Mouse (Mus musculus) embryonic facial prominence, embryonic 15.5 days (tissue): ENCODE data around the gene Ppm1b. TPM values are rescaled to one million over a fixed set of nuclear protein-coding genes. Genes with fewer than 3 reads are reported as not detected.

Source experiments
- ATAC-seq: fragments of 200-750 bp; cut with Nextera tagmentation; 2 replicates; pipeline ENCODE4 v1.8.0; 2017; ENCODE audit warnings: low read depth, moderate TSS enrichment; ENCODE audit not compliant: insufficient number of reproducible peaks, low FRiP score, low TSS enrichment
- H3K27ac ChIP-seq: fragments of 300-500 bp; sonication (generic); replicated peaks from 2 replicates; pipeline ENCODE4 v1.5.1; 2015; ENCODE audit warnings: mild to moderate bottlenecking, inconsistent platforms
- H3K27me3 ChIP-seq: fragments of 300-500 bp; sonication (generic); 2 replicates; pipeline ENCODE4 v1.6.1; 2015; ENCODE audit warnings: inconsistent platforms
- H3K36me3 ChIP-seq: fragments of 300-500 bp; sonication (generic); 2 replicates; pipeline ENCODE4 v1.6.1; 2015; ENCODE audit warnings: mild to moderate bottlenecking, inconsistent platforms
- H3K4me1 ChIP-seq: fragments of 300-500 bp; sonication (generic); 2 replicates; pipeline ENCODE4 v1.6.1; 2015; ENCODE audit warnings: inconsistent platforms
- H3K4me2 ChIP-seq: fragments of 300-500 bp; sonication (generic); replicated peaks from 2 replicates; pipeline ENCODE4 v1.6.1; 2015; ENCODE audit warnings: mild to moderate bottlenecking, inconsistent platforms
- H3K4me3 ChIP-seq: fragments of 300-500 bp; sonication (generic); replicated peaks from 2 replicates; pipeline ENCODE4 v1.5.1; 2015; ENCODE audit warnings: mild to moderate bottlenecking, inconsistent platforms
- H3K9ac ChIP-seq: fragments of 300-500 bp; sonication (generic); 2 replicates; pipeline ENCODE4 v1.6.1; 2015; ENCODE audit warnings: inconsistent platforms
- H3K9me3 ChIP-seq: fragments of 300-500 bp; sonication (generic); replicated peaks from 2 replicates; pipeline ENCODE4 v1.6.1; 2016; ENCODE audit warnings: inconsistent platforms
- WGBS: fragments of 180-500 bp; shearing (Covaris S2); methylation state at CpG from one replicate; pipeline ENCODE4 v1.1.7; 2015; 5-methylcytosine and 5-hydroxymethylcytosine counted together
- polyA plus RNA-seq: library from polyadenylated mRNA; unstranded; fragments of >200 nt; fragmentation: Nextera tagmentation; extraction: Ambion mirVana; gene quantifications from 2 replicates; pipeline ENCODE4 v1.2.1, GENCODE M21; 2015

Ppm1b gene
- polyA plus RNA-seq, 1 experiment from 2014 or later: 72.0 TPM

DNA sequence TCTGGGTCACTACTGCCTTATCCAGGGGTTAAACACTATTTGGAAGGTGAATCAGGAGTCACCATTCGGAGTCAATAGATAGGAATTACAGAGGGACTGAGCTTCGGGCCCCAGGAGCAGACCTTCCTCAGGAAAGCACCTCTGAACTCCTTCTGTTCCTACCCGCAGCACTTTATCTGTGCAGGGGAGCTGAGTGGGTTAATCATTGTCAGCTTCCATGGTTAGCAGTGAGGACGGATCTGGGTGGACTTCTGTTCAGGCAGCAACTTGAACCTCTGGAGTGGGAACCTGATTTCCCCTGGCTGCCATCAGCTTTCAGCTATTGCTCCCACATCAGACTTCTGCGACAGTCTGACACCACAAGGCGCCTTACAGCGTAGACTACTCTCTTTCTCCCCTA lies 84.4 kb downstream of the Ppm1b start:
- H3K4me3 ChIP-seq: no peak overlapping the region

DNA sequence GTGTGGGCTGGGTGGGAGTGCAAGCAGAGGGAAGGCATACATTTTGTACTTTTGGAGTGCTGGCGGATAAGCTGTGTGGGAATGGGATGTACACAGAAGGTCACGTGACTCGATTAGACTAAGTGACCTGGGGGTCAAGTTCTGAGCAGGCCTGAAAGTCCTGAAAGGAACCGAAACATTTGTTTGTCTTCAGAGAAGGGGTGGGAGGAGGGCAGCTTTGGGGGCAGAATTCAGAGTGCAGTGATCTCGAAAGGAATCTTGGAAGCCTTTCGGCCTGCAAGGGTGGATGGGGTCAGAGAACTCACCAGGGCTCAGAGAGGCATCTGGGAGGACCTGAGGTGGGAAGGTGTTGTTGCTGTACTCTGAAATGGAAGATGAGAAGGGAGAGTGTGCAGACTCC lies 85.9 kb downstream of the Ppm1b start:
- Histone ChIP-seq H3K4me3 (no peak overlapping the region), H3K4me2 (no peak overlapping the region), H3K27me3 (no peaks in the 10 kb centered on the region), H3K36me3 (no peaks in the 10 kb centered on the region), H3K9me3 (no peaks in the 10 kb centered on the region), H3K27ac (no peak overlapping the region), H3K9ac (no peak overlapping the region), H3K4me1 (no peaks in the 10 kb centered on the region)
- ATAC-seq: no peak
- 74% methylated on average over 6 of the region's 6 CpGs for WGBS

More for the DNA sequence above, 84.4 kb downstream of the Ppm1b start:
- no peak overlapping the region for H3K27ac ChIP-seq
- 76% methylated on average over 7 of the region's 7 CpGs for WGBS
- H3K4me2 ChIP-seq: no peak overlapping the region
- no peaks in the 10 kb centered on the region for H3K4me1 ChIP-seq
- no peaks in the 10 kb centered on the region for H3K9me3 ChIP-seq
- no peaks in the 10 kb centered on the region for H3K27me3 ChIP-seq
- no peak for ATAC-seq
- H3K36me3 ChIP-seq: no peaks in the 10 kb centered on the region
- H3K9ac ChIP-seq: no peak overlapping the region

DNA sequence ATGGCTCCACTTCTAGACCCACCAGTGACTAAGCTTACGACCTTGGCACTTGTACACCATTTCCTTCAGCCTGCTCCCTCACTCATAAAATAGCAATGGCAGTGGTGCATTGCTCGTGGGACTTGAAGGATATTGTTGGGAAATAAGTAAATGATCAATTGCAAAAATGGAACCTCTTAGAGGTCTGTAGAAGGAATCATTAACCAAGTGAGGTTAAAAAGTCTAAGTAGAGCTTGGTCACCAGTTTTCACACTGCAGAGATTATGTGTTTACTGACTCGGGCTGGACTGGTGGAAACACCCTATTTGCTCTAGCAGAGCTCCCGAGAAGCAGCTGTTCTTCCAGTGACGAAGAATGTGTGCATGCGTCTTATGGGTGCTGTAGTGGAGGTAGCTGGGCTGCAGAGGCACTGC lies 86.9 kb downstream of the Ppm1b start:
- 79% methylated on average over 6 of the region's 6 CpGs for WGBS
- no peak overlapping the region for H3K4me2 ChIP-seq
- H3K27ac ChIP-seq: no peak overlapping the region
- H3K4me1 ChIP-seq: no peaks in the 10 kb centered on the region
- H3K9me3 ChIP-seq: no peaks in the 10 kb centered on the region
- no peak overlapping the region for H3K4me3 ChIP-seq
- H3K9ac ChIP-seq: no peak overlapping the region
- no peaks in the 10 kb centered on the region for H3K36me3 ChIP-seq
- no peaks in the 10 kb centered on the region for H3K27me3 ChIP-seq
- no peak for ATAC-seq

DNA sequence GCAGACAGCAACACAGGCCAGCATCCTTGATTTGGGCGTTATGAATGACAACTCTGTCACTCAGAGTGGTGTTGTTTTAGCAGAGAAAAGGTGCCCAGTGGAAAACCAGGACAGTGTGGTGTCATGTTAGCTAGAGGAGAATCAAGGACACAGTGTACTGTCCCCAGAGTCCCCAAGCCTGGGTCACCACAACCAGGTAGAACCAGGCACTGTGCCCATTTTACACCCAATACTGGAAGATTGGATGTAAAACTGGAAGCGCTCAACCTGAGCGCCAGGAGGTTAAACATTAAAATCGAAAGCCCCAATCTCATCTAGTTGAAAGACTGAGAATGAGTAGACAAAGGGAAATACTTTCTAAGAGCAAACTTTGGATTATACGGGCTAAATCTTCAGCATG lies 87.9 kb downstream of the Ppm1b start:
- no peaks in the 10 kb centered on the region for H3K4me1 ChIP-seq
- H3K27me3 ChIP-seq: no peaks in the 10 kb centered on the region
- 93% methylated on average over 5 of the region's 5 CpGs for WGBS
- H3K4me2 ChIP-seq: no peak overlapping the region
- H3K27ac ChIP-seq: no peak overlapping the region
- H3K36me3 ChIP-seq: no peaks in the 10 kb centered on the region
- no peak overlapping the region for H3K9ac ChIP-seq
- H3K4me3 ChIP-seq: no peak overlapping the region
- no peaks in the 10 kb centered on the region for H3K9me3 ChIP-seq
- no peak for ATAC-seq

DNA sequence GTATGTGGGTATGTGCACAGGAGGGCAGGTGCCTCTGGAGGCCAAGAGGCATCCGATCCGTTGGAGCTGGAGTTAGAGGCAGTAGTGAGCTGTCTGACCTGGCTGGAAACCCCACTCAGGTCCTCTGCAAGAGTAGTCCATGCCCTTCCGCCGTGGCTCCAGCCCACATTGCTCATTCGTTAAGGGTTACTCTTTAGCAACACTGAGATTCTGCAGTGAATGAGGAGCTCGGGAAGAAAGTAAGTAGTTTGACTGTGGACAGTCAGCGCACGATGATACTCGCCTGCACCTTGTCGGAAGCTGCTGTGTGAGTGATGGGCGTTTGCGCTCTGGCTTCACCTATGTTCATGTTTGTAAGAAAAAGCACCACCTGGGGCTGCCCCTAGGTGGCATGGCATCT lies 88.6 kb downstream of the Ppm1b start:
- H3K4me1 ChIP-seq: no peaks in the 10 kb centered on the region
- no peaks in the 10 kb centered on the region for H3K27me3 ChIP-seq
- H3K27ac ChIP-seq: no peak overlapping the region
- ATAC-seq: no peak
- H3K4me2 ChIP-seq: no peak overlapping the region
- no peaks in the 10 kb centered on the region for H3K9me3 ChIP-seq
- H3K36me3 ChIP-seq: no peaks in the 10 kb centered on the region
- 82% methylated on average over 12 of the region's 12 CpGs for WGBS
- H3K4me3 ChIP-seq: no peak overlapping the region
- H3K9ac ChIP-seq: no peak overlapping the region

DNA sequence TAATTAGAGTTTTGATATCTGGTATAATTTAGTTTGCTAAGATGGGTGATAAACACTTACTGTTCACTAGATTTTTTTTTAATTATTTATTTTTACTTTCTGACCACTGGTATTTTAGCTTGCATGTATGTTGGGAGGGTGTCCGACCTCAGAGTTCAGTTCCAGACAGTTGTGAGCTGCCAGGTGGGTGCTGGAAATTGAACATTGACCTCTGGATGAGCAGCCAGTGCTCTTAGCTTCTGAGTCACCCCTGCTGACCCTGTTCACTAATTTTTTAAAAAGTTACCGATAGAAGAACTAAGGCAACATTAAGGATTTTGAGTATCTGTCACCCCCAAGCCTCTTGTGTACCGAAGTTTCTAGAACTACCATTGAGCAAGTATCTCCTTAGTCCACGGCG lies 91.8 kb downstream of the Ppm1b start:
- H3K27me3 ChIP-seq: no peaks in the 10 kb centered on the region
- ATAC-seq: no peak
- WGBS: 85% methylated on average over 5 of the region's 5 CpGs

DNA sequence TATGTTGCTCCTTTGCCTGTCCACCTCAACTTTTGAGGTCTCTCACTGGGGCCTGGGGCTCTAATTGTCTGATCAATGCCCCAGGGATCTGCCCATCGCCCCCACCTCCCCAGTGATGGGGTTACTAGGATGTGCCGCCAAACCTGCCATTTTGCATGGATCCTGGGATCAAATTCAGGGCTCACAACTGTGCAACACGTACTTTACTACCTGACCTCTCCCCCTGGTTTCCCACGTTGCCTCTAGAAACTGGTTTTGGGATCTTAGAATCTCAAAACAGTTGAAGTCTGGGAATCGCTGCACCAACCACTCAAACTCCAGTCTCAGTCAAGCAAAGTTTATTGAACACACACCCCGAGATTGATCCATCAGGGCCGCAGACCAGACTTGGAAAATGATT lies 101.7 kb downstream of the Ppm1b start:
- no peak overlapping the region for H3K9ac ChIP-seq
- no peak overlapping the region for H3K4me3 ChIP-seq
- H3K4me1 ChIP-seq: no peaks in the 10 kb centered on the region
- no peak overlapping the region for H3K27ac ChIP-seq
- WGBS: 83% methylated on average over 7 of the region's 7 CpGs
- no peaks in the 10 kb centered on the region for H3K9me3 ChIP-seq
- peaks cover 9% of the 10 kb centered on the region for H3K36me3 ChIP-seq
- no peaks in the 10 kb centered on the region for H3K27me3 ChIP-seq
- no peak overlapping the region for H3K4me2 ChIP-seq
- ATAC-seq: no peak

More for the DNA sequence above, 91.8 kb downstream of the Ppm1b start:
- no peak overlapping the region for H3K4me2 ChIP-seq
- no peaks in the 10 kb centered on the region for H3K9me3 ChIP-seq
- no peaks in the 10 kb centered on the region for H3K36me3 ChIP-seq
- no peak overlapping the region for H3K27ac ChIP-seq
- no peaks in the 10 kb centered on the region for H3K4me1 ChIP-seq
- no peak overlapping the region for H3K4me3 ChIP-seq
- H3K9ac ChIP-seq: no peak overlapping the region

DNA sequence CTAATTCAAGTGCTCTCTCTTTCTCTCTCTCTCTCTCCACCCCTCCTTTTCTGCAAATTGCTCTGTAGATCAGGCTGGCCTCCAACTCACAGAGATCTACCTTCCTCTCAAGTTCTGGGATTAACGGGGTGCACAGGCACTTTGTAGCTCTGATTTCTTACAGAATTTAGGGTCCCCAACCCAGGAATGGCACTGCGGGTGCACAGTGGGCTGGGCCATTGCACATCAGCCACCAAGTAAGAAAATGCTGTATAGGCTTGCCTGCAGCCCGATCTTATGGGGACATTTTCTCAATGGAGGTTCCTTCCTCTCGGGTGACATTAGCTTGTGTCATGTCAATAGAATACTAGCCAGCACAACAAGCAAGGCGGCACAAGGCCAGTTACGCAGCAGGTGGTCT lies 102.6 kb downstream of the Ppm1b start:
- ATAC-seq: no peak

DNA sequence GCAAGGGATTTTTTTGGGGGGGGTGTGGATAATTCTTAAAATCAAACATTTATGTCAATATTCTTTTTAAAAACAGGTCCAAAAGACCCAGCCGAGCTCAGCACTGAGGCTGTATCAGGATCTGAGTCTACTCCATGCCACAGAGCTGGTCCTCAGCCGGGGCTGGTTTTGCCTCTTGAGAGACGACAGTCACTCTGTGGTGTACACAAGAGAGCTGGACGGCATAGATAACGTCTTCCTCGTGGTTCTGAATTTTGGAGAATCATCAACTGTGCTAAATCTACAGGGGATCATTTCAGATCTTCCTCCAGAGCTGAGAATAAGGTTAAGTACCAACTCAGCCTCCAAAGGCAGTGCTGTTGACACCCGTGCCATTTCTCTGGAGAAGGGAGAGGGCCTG lies 107.0 kb downstream of the Ppm1b start:
- Histone ChIP-seq H3K27me3 (no peaks in the 10 kb centered on the region), H3K4me1 (no peaks in the 10 kb centered on the region), H3K4me3 (no peak overlapping the region), H3K27ac (no peak overlapping the region), H3K9me3 (no peaks in the 10 kb centered on the region), H3K9ac (no peak overlapping the region), H3K4me2 (no peak overlapping the region), H3K36me3 (peaks cover 52% of the 10 kb centered on the region)
- ATAC-seq: no peak
- 84% methylated on average over 7 of the region's 7 CpGs for whole genome bisulfite sequencing

More for the DNA sequence above, 102.6 kb downstream of the Ppm1b start:
- no peak overlapping the region for H3K9ac ChIP-seq
- no peaks in the 10 kb centered on the region for H3K27me3 ChIP-seq
- no peak overlapping the region for H3K4me2 ChIP-seq
- H3K4me3 ChIP-seq: no peak overlapping the region
- peaks cover 16% of the 10 kb centered on the region for H3K36me3 ChIP-seq
- no peaks in the 10 kb centered on the region for H3K9me3 ChIP-seq
- 89% methylated on average over 6 of the region's 6 CpGs for WGBS
- no peak overlapping the region for H3K27ac ChIP-seq
- H3K4me1 ChIP-seq: no peaks in the 10 kb centered on the region

DNA sequence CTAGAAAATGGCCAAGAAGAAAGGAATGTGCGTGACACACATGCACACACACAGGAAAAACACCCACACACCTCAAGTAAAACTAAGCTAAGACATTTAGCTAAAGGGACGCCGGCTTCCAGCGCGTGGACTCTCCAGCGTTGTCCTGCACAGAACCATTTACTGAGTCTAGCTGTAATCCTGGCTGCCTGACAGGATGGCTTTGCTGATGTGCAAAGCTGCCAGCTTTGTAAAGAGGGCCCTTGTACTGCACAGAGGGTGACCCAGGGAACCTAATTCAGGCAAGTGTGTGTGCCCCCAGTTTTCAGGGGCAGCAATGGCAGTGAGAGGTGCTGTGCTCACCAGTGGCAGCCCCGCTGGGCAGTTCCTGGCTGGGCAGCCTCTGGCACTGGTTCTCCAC lies 110.8 kb downstream of the Ppm1b start:
- Histone ChIP-seq H3K4me1 (no peaks in the 10 kb centered on the region), H3K27me3 (no peaks in the 10 kb centered on the region), H3K36me3 (peaks cover 79% of the 10 kb centered on the region), H3K4me3 (no peak overlapping the region), H3K9ac (no peak overlapping the region), H3K9me3 (no peaks in the 10 kb centered on the region), H3K27ac (no peak overlapping the region), H3K4me2 (no peak overlapping the region)
- ATAC-seq: no peak
- 93% methylated on average over 7 of the region's 7 CpGs for WGBS

DNA sequence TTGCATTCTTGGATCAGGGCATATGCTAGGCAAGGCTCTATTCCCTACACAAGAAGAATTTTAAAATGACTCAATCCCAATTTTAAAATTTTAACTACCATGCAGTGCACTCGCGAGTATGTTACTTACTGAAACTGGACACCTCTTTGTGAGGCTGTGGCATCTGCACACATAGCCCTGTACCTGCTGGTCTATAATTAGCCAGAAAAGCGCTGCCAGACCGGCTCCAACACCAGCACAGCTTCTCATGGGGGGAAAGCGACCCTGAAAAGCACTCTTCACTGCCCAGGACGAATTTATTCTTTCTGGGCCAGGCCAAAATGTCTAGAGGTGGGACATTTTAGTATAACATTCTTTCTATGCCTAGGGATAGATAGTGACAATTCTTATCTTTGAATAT lies 114.1 kb downstream of the Ppm1b start:
- ATAC-seq: no peak
- H3K4me3 ChIP-seq: no peak overlapping the region
- 61% methylated on average over 6 of the region's 6 CpGs for WGBS
- H3K9ac ChIP-seq: no peak overlapping the region
- peaks cover 64% of the 10 kb centered on the region for H3K36me3 ChIP-seq
- no peak overlapping the region for H3K4me2 ChIP-seq
- no peaks in the 10 kb centered on the region for H3K4me1 ChIP-seq
- no peaks in the 10 kb centered on the region for H3K9me3 ChIP-seq
- no peaks in the 10 kb centered on the region for H3K27me3 ChIP-seq
- no peak overlapping the region for H3K27ac ChIP-seq

DNA sequence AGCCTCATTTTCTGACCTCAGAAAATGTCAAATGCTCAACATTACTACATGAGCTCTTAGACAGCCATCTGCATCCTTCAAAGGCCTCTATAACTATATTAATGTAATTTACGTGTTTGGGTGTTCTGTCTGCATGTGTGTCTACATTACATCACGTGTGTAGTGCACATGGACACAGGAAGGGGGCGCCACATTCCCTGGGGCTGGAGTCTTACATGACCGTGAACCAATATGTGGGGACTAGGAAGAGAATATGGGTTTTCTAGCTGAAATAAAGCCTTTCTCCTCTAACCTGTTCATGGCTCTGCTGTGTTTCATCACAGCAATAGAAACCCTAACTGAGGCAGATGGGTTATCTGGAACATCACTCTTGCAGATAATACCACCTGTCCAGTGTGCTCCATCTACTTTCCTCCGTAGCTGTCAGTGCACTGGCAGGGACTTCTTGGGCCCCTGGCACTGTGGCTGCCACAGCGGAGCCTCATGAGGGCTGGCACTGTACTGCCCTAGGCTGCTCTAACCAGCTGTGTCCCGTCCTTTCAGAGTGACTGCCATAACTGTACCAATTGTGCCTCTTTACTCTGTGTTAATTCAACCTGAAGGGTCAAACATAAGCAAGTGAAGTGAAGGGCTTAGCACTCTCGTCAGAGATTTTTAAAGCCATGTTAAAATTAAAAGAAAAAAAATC lies 114.7 kb downstream of the Ppm1b start:
- no peaks in the 10 kb centered on the region for H3K27me3 ChIP-seq
- H3K4me3 ChIP-seq: no peak overlapping the region
- H3K9ac ChIP-seq: no peak overlapping the region
- H3K4me2 ChIP-seq: no peak overlapping the region
- no peaks in the 10 kb centered on the region for H3K9me3 ChIP-seq
- WGBS: 85% methylated on average over 8 of the region's 8 CpGs
- H3K27ac ChIP-seq: no peak overlapping the region
- ATAC-seq: no peak
- peaks cover 64% of the 10 kb centered on the region for H3K36me3 ChIP-seq
- no peaks in the 10 kb centered on the region for H3K4me1 ChIP-seq
